Mouse (Mus musculus) liver, embryonic 13.5 days (tissue): Measurements from ENCODE around the gene Tagln3. TPM values are rescaled to one million over a fixed set of nuclear protein-coding genes. Genes with fewer than 3 reads are reported as not detected.

Experiments used
- ATAC-seq: fragments of 200-750 bp; cut with Nextera tagmentation; 2 replicates; pipeline ENCODE4 v1.8.0; 2017; ENCODE audit warnings: low read depth, mild to moderate bottlenecking, moderate number of reproducible peaks, moderate library complexity
- DNase-seq: peaks from one replicate; pipeline ENCODE4 v3.0.0; 2022
- H3K27ac ChIP-seq: fragments of 300-500 bp; sonication (generic); 2 replicates; pipeline ENCODE4 v1.5.1; 2015; ENCODE audit warnings: moderate library complexity, mild to moderate bottlenecking, inconsistent platforms
- H3K27me3 ChIP-seq: fragments of 300-500 bp; sonication (generic); 2 replicates; pipeline ENCODE4 v1.6.1; 2015; ENCODE audit warnings: mild to moderate bottlenecking, inconsistent platforms
- H3K36me3 ChIP-seq: fragments of 300-500 bp; sonication (generic); 2 replicates; pipeline ENCODE4 v1.6.1; 2015; ENCODE audit warnings: mild to moderate bottlenecking, inconsistent platforms
- H3K4me1 ChIP-seq: fragments of 300-500 bp; sonication (generic); replicated peaks from 2 replicates; pipeline ENCODE4 v1.6.1; 2015; ENCODE audit warnings: inconsistent platforms
- H3K4me2 ChIP-seq: fragments of 300-500 bp; sonication (generic); 2 replicates; pipeline ENCODE4 v1.6.1; 2015; ENCODE audit warnings: inconsistent platforms, mild to moderate bottlenecking, moderate library complexity
- H3K4me3 ChIP-seq: fragments of 300-500 bp; sonication (generic); replicated peaks from 2 replicates; pipeline ENCODE4 v1.5.1; 2015; ENCODE audit warnings: mild to moderate bottlenecking, inconsistent platforms
- H3K9ac ChIP-seq: fragments of 300-500 bp; sonication (generic); 2 replicates; pipeline ENCODE4 v1.6.1; 2015; ENCODE audit warnings: mild to moderate bottlenecking, inconsistent platforms
- H3K9me3 ChIP-seq: fragments of 300-500 bp; sonication (generic); replicated peaks from 2 replicates; pipeline ENCODE4 v1.6.1; 2016; ENCODE audit warnings: inconsistent platforms
- WGBS: fragments of 180-500 bp; shearing (Covaris S2); methylation state at CpG from one replicate; pipeline ENCODE4 v1.1.7; 2015; ENCODE audit not compliant: insufficient replicate concordance; 5-methylcytosine and 5-hydroxymethylcytosine counted together
- polyA plus RNA-seq: library from polyadenylated mRNA; unstranded; fragments of >200 nt; fragmentation: Nextera tagmentation; extraction: Ambion mirVana; gene quantifications from 2 replicates; pipeline ENCODE4 v1.2.1, GENCODE M21; 2015

Gene Tagln3
- polyA plus RNA-seq, 1 experiment from 2014 or later = 0.48 TPM

- no peaks in the 10 kb centered on the region for H3K27me3 ChIP-seq
- no peaks in the 10 kb centered on the region for H3K4me1 ChIP-seq
- no peak for DNase-seq
- WGBS = 62% methylated on average over 5 of the region's 5 CpGs
- H3K27ac ChIP-seq = no peak overlapping the region
- no peak overlapping the region for H3K9ac ChIP-seq
- H3K9me3 ChIP-seq = no peaks in the 10 kb centered on the region
- ATAC-seq = no peak
- no peaks in the 10 kb centered on the region for H3K36me3 ChIP-seq
- H3K4me3 ChIP-seq = no peak overlapping the region
- H3K4me2 ChIP-seq = no peak overlapping the region
Measured at GRCm38 (mm10) chr16:45714489-45715150, 9.8 kb downstream of the Tagln3 start.

GRCm38 (mm10) chr16:45713878-45714277, 10.5 kb downstream of the Tagln3 start:
- WGBS = 48% methylated on average over 1 of the region's 1 CpGs
- no peak for ATAC-seq
- H3K27ac ChIP-seq = no peak overlapping the region
- H3K9ac ChIP-seq = no peak overlapping the region
- DNase-seq = no peak
- no peak overlapping the region for H3K4me2 ChIP-seq
- no peak overlapping the region for H3K4me3 ChIP-seq
- no peaks in the 10 kb centered on the region for H3K27me3 ChIP-seq
- no peaks in the 10 kb centered on the region for H3K36me3 ChIP-seq
- no peaks in the 10 kb centered on the region for H3K9me3 ChIP-seq
- no peaks in the 10 kb centered on the region for H3K4me1 ChIP-seq

- H3K27ac ChIP-seq = no peak overlapping the region
- no peaks in the 10 kb centered on the region for H3K36me3 ChIP-seq
- H3K9ac ChIP-seq = no peak overlapping the region
- no peak overlapping the region for H3K4me3 ChIP-seq
- no peak for DNase-seq
- no peaks in the 10 kb centered on the region for H3K27me3 ChIP-seq
- no peaks in the 10 kb centered on the region for H3K4me1 ChIP-seq
- no peak overlapping the region for H3K4me2 ChIP-seq
- no peaks in the 10 kb centered on the region for H3K9me3 ChIP-seq
- WGBS = 80% methylated on average over 5 of the region's 5 CpGs
- no peak for ATAC-seq
Measured at GRCm38 (mm10) chr16:45713261-45713660, 11.1 kb downstream of the Tagln3 start.

- no peaks in the 10 kb centered on the region for H3K36me3 ChIP-seq
- H3K9me3 ChIP-seq = no peaks in the 10 kb centered on the region
- no peak overlapping the region for H3K4me2 ChIP-seq
- ATAC-seq (no peak), DNase-seq (no peak)
- no peak overlapping the region for H3K27ac ChIP-seq
- WGBS = 64% methylated on average over 7 of the region's 7 CpGs
- no peak overlapping the region for H3K4me3 ChIP-seq
- no peaks in the 10 kb centered on the region for H3K4me1 ChIP-seq
- H3K9ac ChIP-seq = no peak overlapping the region
- H3K27me3 ChIP-seq = no peaks in the 10 kb centered on the region
Measured at GRCm38 (mm10) chr16:45711263-45711662, 13.1 kb downstream of the Tagln3 start.

- H3K4me1 ChIP-seq = no peaks in the 10 kb centered on the region
- no peak overlapping the region for H3K9ac ChIP-seq
- 49% methylated on average over 5 of the region's 5 CpGs for WGBS
- H3K36me3 ChIP-seq = no peaks in the 10 kb centered on the region
- H3K27ac ChIP-seq = no peak overlapping the region
- ATAC-seq (no peak), DNase-seq (no peak)
- H3K9me3 ChIP-seq = no peaks in the 10 kb centered on the region
- no peaks in the 10 kb centered on the region for H3K27me3 ChIP-seq
- no peak overlapping the region for H3K4me2 ChIP-seq
- H3K4me3 ChIP-seq = no peak overlapping the region
Measured at GRCm38 (mm10) chr16:45699301-45699700, 25.1 kb downstream of the Tagln3 start.

GRCm38 (mm10) chr16:45697996-45698395, 26.4 kb downstream of the Tagln3 start:
- no peaks in the 10 kb centered on the region for H3K9me3 ChIP-seq
- H3K4me3 ChIP-seq = no peak overlapping the region
- no peak overlapping the region for H3K9ac ChIP-seq
- no peak overlapping the region for H3K27ac ChIP-seq
- 65% methylated on average over 6 of the region's 6 CpGs for WGBS
- H3K4me2 ChIP-seq = no peak overlapping the region
- no peak for ATAC-seq
- DNase-seq = no peak
- H3K36me3 ChIP-seq = no peaks in the 10 kb centered on the region
- no peaks in the 10 kb centered on the region for H3K27me3 ChIP-seq
- H3K4me1 ChIP-seq = no peaks in the 10 kb centered on the region

- no peak overlapping the region for H3K4me3 ChIP-seq
- no peak overlapping the region for H3K9ac ChIP-seq
- no peak overlapping the region for H3K27ac ChIP-seq
- no peaks in the 10 kb centered on the region for H3K4me1 ChIP-seq
- H3K4me2 ChIP-seq = no peak overlapping the region
- no peak for ATAC-seq
- no peak for DNase-seq
- H3K36me3 ChIP-seq = no peaks in the 10 kb centered on the region
- H3K27me3 ChIP-seq = no peaks in the 10 kb centered on the region
- WGBS = 65% methylated on average over 9 of the region's 9 CpGs
- H3K9me3 ChIP-seq = no peaks in the 10 kb centered on the region
Measured at GRCm38 (mm10) chr16:45695445-45696160, 28.8 kb downstream of the Tagln3 start.

GRCm38 (mm10) chr16:45693558-45693957, 30.9 kb downstream of the Tagln3 start, which contains the start of gene Tmprss7:
TSS of gene Tmprss7 (minus strand) at chr16:45693658.
- Histone ChIP-seq H3K4me3 (no peak within 1 kb of the TSS), H3K9ac (no peak within 1 kb of the TSS), H3K27me3 (no peaks in the 10 kb centered on the region), H3K27ac (no peak within 1 kb of the TSS), H3K36me3 (no peaks in the 10 kb centered on the region), H3K4me1 (no peaks in the 10 kb centered on the region), H3K4me2 (no peak within 1 kb of the TSS), H3K9me3 (no peaks in the 10 kb centered on the region)
- DNase-seq (no peak), ATAC-seq (no peak)
- WGBS = 42% methylated on average over 10 of the region's 10 CpGs

- H3K27ac ChIP-seq = no peak overlapping the region
- DNase-seq (no peak), ATAC-seq (no peak)
- no peaks in the 10 kb centered on the region for H3K9me3 ChIP-seq
- no peaks in the 10 kb centered on the region for H3K4me1 ChIP-seq
- no peaks in the 10 kb centered on the region for H3K36me3 ChIP-seq
- H3K27me3 ChIP-seq = no peaks in the 10 kb centered on the region
- 61% methylated on average over 3 of the region's 3 CpGs for WGBS
- H3K9ac ChIP-seq = no peak overlapping the region
- H3K4me2 ChIP-seq = no peak overlapping the region
- H3K4me3 ChIP-seq = no peak overlapping the region
Measured at GRCm38 (mm10) chr16:45692851-45693250, 31.6 kb downstream of the Tagln3 start.

GRCm38 (mm10) chr16:45690178-45690577, 34.2 kb downstream of the Tagln3 start:
- 57% methylated on average over 4 of the region's 4 CpGs for WGBS
- H3K4me2 ChIP-seq = no peak overlapping the region
- H3K4me3 ChIP-seq = no peak overlapping the region
- no peaks in the 10 kb centered on the region for H3K4me1 ChIP-seq
- H3K27ac ChIP-seq = no peak overlapping the region
- H3K27me3 ChIP-seq = no peaks in the 10 kb centered on the region
- ATAC-seq = no peak
- H3K9ac ChIP-seq = no peak overlapping the region
- H3K36me3 ChIP-seq = no peaks in the 10 kb centered on the region
- no peaks in the 10 kb centered on the region for H3K9me3 ChIP-seq
- no peak for DNase-seq

- Histone ChIP-seq H3K27ac (no peak overlapping the region), H3K9me3 (no peaks in the 10 kb centered on the region), H3K4me2 (no peak overlapping the region), H3K4me1 (no peaks in the 10 kb centered on the region), H3K36me3 (no peaks in the 10 kb centered on the region), H3K27me3 (no peaks in the 10 kb centered on the region), H3K9ac (no peak overlapping the region), H3K4me3 (no peak overlapping the region)
- WGBS = 54% methylated on average over 3 of the region's 3 CpGs
- DNase-seq (no peak), ATAC-seq (no peak)
Measured at GRCm38 (mm10) chr16:45686833-45687232, 37.6 kb downstream of the Tagln3 start.

- Histone ChIP-seq H3K27ac (no peak overlapping the region), H3K4me2 (no peak overlapping the region), H3K9ac (no peak overlapping the region), H3K4me1 (no peaks in the 10 kb centered on the region), H3K4me3 (no peak overlapping the region), H3K9me3 (no peaks in the 10 kb centered on the region), H3K27me3 (no peaks in the 10 kb centered on the region), H3K36me3 (no peaks in the 10 kb centered on the region)
- ATAC-seq (no peak), DNase-seq (no peak)
- WGBS = 61% methylated on average over 3 of the region's 3 CpGs
Measured at GRCm38 (mm10) chr16:45685295-45685694, 39.1 kb downstream of the Tagln3 start.
